Comparison of ENCODE assay signal across 16 mouse cellular contexts in genomic region chr11:106962310-106962709, GRCm38 (mm10). TPM values are rescaled to one million over a fixed set of nuclear protein-coding genes. Genes with fewer than 3 reads are reported as not detected.
DNase-seq lines count a peak whose midpoint lies in the region; ATAC-seq and TF ChIP-seq lines count a peak whose summit lies in the region.
"Had no signal": no experiment of that assay in that cellular context is flagged by ENCODE, and none has a peak within 500 bp of the region (broad histone marks: within the 10 kb centered on the region; RNA-seq: fewer than 3 reads in every experiment).

No protein-coding gene starts in this region.

- H3K36me3 ChIP-seq in kidney, postnatal 0 days (ENCODE audit: insufficient read depth, low read length): no peaks in the 10 kb centered on the region
- H3K36me3 ChIP-seq: G1E; hindbrain, embryonic 10.5 days; stomach, embryonic 15.5 days had no signal

- 80% methylated on average over 9 of the region's 9 CpGs for WGBS in kidney, postnatal 0 days

- no peaks in the 10 kb centered on the region for H3K27me3 ChIP-seq in kidney, postnatal 0 days (ENCODE audit: insufficient read depth, low read length)
- H3K27me3 ChIP-seq: stomach, embryonic 15.5 days had no signal

- H3K4me3 ChIP-seq in kidney, postnatal 0 days (replicated peaks; ENCODE audit: low read depth, low read length): no peak overlapping the region
- H3K4me3 ChIP-seq: gastrocnemius, adult 2 months; hindbrain, embryonic 10.5 days; stomach, embryonic 15.5 days had no signal

- no peak overlapping the region for H3K4me2 ChIP-seq in kidney, postnatal 0 days (ENCODE audit: low read length)
- H3K4me2 ChIP-seq: stomach, embryonic 15.5 days had no signal

- peak overlapping the region; percentile 52 for H3K27ac ChIP-seq in kidney, postnatal 0 days
- H3K27ac ChIP-seq: gastrocnemius, adult 2 months; hindbrain, embryonic 10.5 days had no signal

- peaks cover 11% of the 10 kb centered on the region for H3K4me1 ChIP-seq in kidney, postnatal 0 days (replicated peaks; ENCODE audit: insufficient read depth, low read length)

- H3K9me3 ChIP-seq in kidney, postnatal 0 days (replicated peaks; ENCODE audit: low read length): no peaks in the 10 kb centered on the region
- H3K9me3 ChIP-seq: hindbrain, embryonic 10.5 days; stomach, embryonic 15.5 days had no signal

- TF ChIP-seq CTCF in kidney, postnatal 0 days (IDR thresholded peaks at IDR 0.05; ENCODE audit: low read depth): no peak

- H3K9ac ChIP-seq in kidney, postnatal 0 days (ENCODE audit: low read depth, low read length): no peak overlapping the region
- H3K9ac ChIP-seq: stomach, embryonic 15.5 days had no signal

- DNase-seq in kidney, postnatal 0 days (ENCODE audit: low spot score): no peak
- DNase-seq in kidney, postnatal 10 days: no peak
- DNase-seq in thymus, postnatal 0 days (ENCODE audit: low spot score): peak; percentile 12
- no peak for DNase-seq in thymus, postnatal 36 days
- peak; percentile 56 for DNase-seq in induced T-regulatory cell, adult 2 months (ENCODE audit: low read depth)
- peak; percentile 58 for DNase-seq in naive thymus-derived CD4-positive, alpha-beta T cell, adult 2 months (ENCODE audit: low read depth)
- DNase-seq in gastrocnemius, postnatal 25 days: no peak
- DNase-seq in kidney, postnatal 25 days: no peak
- DNase-seq: cerebellum, adult 2 months; gastrocnemius, adult 2 months; lung, postnatal 10 days; right cerebral cortex, postnatal 25 days had no signal

- no peak for ATAC-seq in kidney, postnatal 0 days (replicated peaks; ENCODE audit: low FRiP score, low read depth)
- ATAC-seq: forebrain, embryonic 14.5 days had no signal

RNA-seq across cellular contexts. Expression of gene Kpna2, which starts 37.0 kb away (rescaled TPM):
- polyA plus RNA-seq in kidney, postnatal 0 days (2015; fragmentation: Nextera tagmentation; extraction: Ambion mirVana): 157 and 170 TPM in 2 replicates
- polyA plus RNA-seq in thymus, postnatal 0 days (2015; fragmentation: Nextera tagmentation; extraction: Ambion mirVana): 427 and 439 TPM in 2 replicates
- 10 to 100 TPM; 10.9 to 17.1 TPM for total RNA-seq in gastrocnemius, postnatal 25 days (2021)

RNA-seq across cellular contexts. Expression of gene Smurf2, which starts 41.8 kb away (rescaled TPM):
- polyA plus RNA-seq in kidney, postnatal 0 days (2015; fragmentation: Nextera tagmentation; extraction: Ambion mirVana): 11.2 and 12.3 TPM in 2 replicates
- 7.3 and 8.7 TPM in 2 replicates for polyA plus RNA-seq in thymus, postnatal 0 days (2015; fragmentation: Nextera tagmentation; extraction: Ambion mirVana)
- 10 to 100 TPM; 22.3 to 23.7 TPM for total RNA-seq in gastrocnemius, postnatal 25 days (2021)

Comparison
In these comparisons a context has a peak if more than half of its experiments do, and no peak if none do; other contexts are left out.
1. DNase-seq: peak in thymus, postnatal 0 days (single experiment), induced T-regulatory cell, adult 2 months (single experiment) and naive thymus-derived CD4-positive, alpha-beta T cell, adult 2 months (single experiment); none in kidney, postnatal 0 days (single experiment), kidney, postnatal 10 days (single experiment), thymus, postnatal 36 days (0 of 2), gastrocnemius, postnatal 25 days (single experiment) and kidney, postnatal 25 days (0 of 2).